Mouse (Mus musculus) limb, embryonic 15.5 days (tissue): ENCODE data around the gene Urb2. TPM values are rescaled to one million over a fixed set of nuclear protein-coding genes. Genes with fewer than 3 reads are reported as not detected.

ENCODE experiments used
- ATAC-seq: fragments of 200-750 bp; cut with Nextera tagmentation; 2 replicates; pipeline ENCODE4 v1.8.0; 2017; ENCODE audit warnings: low read depth, moderate TSS enrichment; ENCODE audit not compliant: insufficient number of reproducible peaks, low FRiP score, low TSS enrichment
- H3K27ac ChIP-seq: fragments of 300-500 bp; sonication (generic); 2 replicates; pipeline ENCODE4 v1.5.1; 2015; ENCODE audit warnings: moderate library complexity, mild to moderate bottlenecking, inconsistent platforms
- H3K27me3 ChIP-seq: fragments of 300-500 bp; sonication (generic); 2 replicates; pipeline ENCODE4 v1.6.1; 2015; ENCODE audit warnings: inconsistent platforms
- H3K36me3 ChIP-seq: fragments of 300-500 bp; sonication (generic); 2 replicates; pipeline ENCODE4 v1.6.1; 2015; ENCODE audit warnings: inconsistent platforms
- H3K4me1 ChIP-seq: fragments of 300-500 bp; sonication (generic); 2 replicates; pipeline ENCODE4 v1.6.1; 2015; ENCODE audit warnings: inconsistent platforms
- H3K4me2 ChIP-seq: fragments of 300-500 bp; sonication (generic); 2 replicates; pipeline ENCODE4 v1.6.1; 2015; ENCODE audit warnings: mild to moderate bottlenecking, inconsistent platforms
- H3K4me3 ChIP-seq: fragments of 300-500 bp; sonication (generic); 2 replicates; pipeline ENCODE4 v1.5.1; 2015; ENCODE audit warnings: mild to moderate bottlenecking, inconsistent platforms
- H3K9ac ChIP-seq: fragments of 300-500 bp; sonication (generic); 2 replicates; pipeline ENCODE4 v1.6.1; 2015; ENCODE audit warnings: inconsistent platforms
- H3K9me3 ChIP-seq: fragments of 300-500 bp; sonication (generic); 2 replicates; pipeline ENCODE4 v1.6.1; 2016; ENCODE audit warnings: inconsistent platforms
- WGBS: fragments of 180-500 bp; shearing (Covaris S2); methylation state at CpG from one replicate; pipeline ENCODE4 v1.1.7; 2015; 5-methylcytosine and 5-hydroxymethylcytosine counted together
- microRNA counts: library from miRNA; unstranded; fragments of <30 nt; microRNA quantifications from one replicate; lab custom pipeline; 2016
- microRNA-seq: library from miRNA; unstranded; fragments of <30 nt; microRNA quantifications from one replicate; pipeline ENCODE4, GENCODE M21; 2016
- polyA plus RNA-seq: library from polyadenylated mRNA; unstranded; fragments of >200 nt; fragmentation: Nextera tagmentation; extraction: Ambion mirVana; gene quantifications from 2 replicates; pipeline ENCODE4 v1.2.1, GENCODE M21; 2015

The Urb2 gene
- polyA plus RNA-seq, 1 experiment from 2014 or later: 5.0 TPM

GRCm38 (mm10) chr8:124082616-124083015, 61.3 kb downstream of the Urb2 start:
- WGBS: 90% methylated on average over 8 of the region's 8 CpGs
- no peak overlapping the region for H3K4me2 ChIP-seq
- ATAC-seq: no peak

DNA sequence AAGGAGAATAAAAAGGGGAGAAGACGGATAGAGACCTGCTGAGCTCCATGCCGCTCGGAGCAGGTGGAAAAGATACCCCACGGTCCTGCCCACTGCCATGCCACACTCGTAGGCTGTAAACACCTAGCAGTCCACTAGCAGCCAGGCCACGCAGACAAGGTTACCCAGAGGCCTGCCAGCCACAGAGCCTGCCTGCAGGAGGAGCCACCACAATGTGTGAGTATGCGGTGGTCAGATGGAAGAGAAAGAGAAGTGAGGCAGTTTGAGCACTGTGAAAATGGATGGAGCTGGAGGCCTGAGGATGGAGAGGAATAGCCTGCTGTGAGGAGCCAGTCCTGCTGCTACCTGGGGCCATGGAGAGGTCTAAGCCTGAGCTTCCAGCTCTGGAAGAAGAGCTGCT, 62.3 kb downstream of the Urb2 start:
- Histone ChIP-seq H3K27ac (no peak overlapping the region), H3K4me3 (no peak overlapping the region), H3K9ac (no peak overlapping the region), H3K4me1 (peaks cover 13% of the 10 kb centered on the region; the same call in 1 of the 2 replicates), H3K27me3 (no peaks in the 10 kb centered on the region), H3K9me3 (no peaks in the 10 kb centered on the region), H3K36me3 (no peaks in the 10 kb centered on the region), H3K4me2 (no peak overlapping the region)
- ATAC-seq: no peak
- 87% methylated on average over 7 of the region's 7 CpGs for WGBS

More at GRCm38 (mm10) chr8:124082616-124083015, 61.3 kb downstream of the Urb2 start:
- H3K4me3 ChIP-seq: no peak overlapping the region
- no peaks in the 10 kb centered on the region for H3K27me3 ChIP-seq
- no peaks in the 10 kb centered on the region for H3K9me3 ChIP-seq
- no peaks in the 10 kb centered on the region for H3K36me3 ChIP-seq
- H3K27ac ChIP-seq: no peak overlapping the region
- peaks cover 12% of the 10 kb centered on the region; the same call in 1 of the 2 replicates for H3K4me1 ChIP-seq
- H3K9ac ChIP-seq: no peak overlapping the region

GRCm38 (mm10) chr8:124085668-124086067, 64.4 kb downstream of the Urb2 start:
- Histone ChIP-seq H3K4me1 (peaks cover 8% of the 10 kb centered on the region; the same call in 1 of the 2 replicates), H3K9ac (no peak overlapping the region), H3K4me2 (no peak overlapping the region), H3K27me3 (no peaks in the 10 kb centered on the region), H3K27ac (no peak overlapping the region), H3K36me3 (no peaks in the 10 kb centered on the region), H3K9me3 (no peaks in the 10 kb centered on the region), H3K4me3 (no peak overlapping the region)
- no peak for ATAC-seq
- 53% methylated on average over 4 of the region's 4 CpGs for WGBS

DNA sequence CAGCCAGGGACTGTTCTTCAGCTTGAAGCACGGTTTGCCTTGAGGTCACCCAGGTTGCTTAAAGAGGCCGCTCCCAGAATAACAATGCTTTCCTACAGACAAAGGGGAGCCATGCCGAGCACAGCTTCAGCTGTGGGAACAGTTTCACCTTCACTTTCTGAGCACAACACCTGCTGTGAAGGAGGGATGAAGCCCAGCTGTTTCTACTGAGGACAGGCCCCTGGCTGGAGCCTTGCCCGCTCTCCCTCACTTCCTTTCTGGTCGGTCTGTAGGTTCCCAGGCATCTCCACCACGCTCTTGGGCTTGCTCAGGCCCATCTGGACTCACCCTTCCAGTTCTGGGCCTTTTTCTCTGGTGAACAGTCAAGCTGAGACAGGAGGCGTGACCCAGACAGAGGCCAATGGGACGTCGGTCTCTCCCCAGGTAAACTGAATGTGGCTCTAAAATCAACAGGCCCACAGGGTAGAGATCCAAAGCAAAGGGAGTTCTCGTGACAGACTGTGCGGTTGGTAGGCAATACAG, 66.8 kb downstream of the Urb2 start:
- H3K27ac ChIP-seq: peak overlapping the region; percentile 30; the same call in 1 of the 2 replicates
- H3K4me2 ChIP-seq: no peak overlapping the region
- H3K4me1 ChIP-seq: peaks cover 4% of the 10 kb centered on the region; the same call in 1 of the 2 replicates
- H3K9ac ChIP-seq: no peak overlapping the region
- H3K27me3 ChIP-seq: no peaks in the 10 kb centered on the region
- H3K36me3 ChIP-seq: no peaks in the 10 kb centered on the region
- no peaks in the 10 kb centered on the region for H3K9me3 ChIP-seq
- no peak overlapping the region for H3K4me3 ChIP-seq
- WGBS: 47% methylated on average over 11 of the region's 11 CpGs
- no peak for ATAC-seq

- H3K27me3 ChIP-seq: no peaks in the 10 kb centered on the region
- H3K27ac ChIP-seq: no peak overlapping the region
- ATAC-seq: no peak
- H3K9me3 ChIP-seq: no peaks in the 10 kb centered on the region
- H3K4me3 ChIP-seq: no peak overlapping the region
- no peaks in the 10 kb centered on the region for H3K36me3 ChIP-seq
- H3K4me1 ChIP-seq: peaks cover 4% of the 10 kb centered on the region; the same call in 1 of the 2 replicates
- no peak overlapping the region for H3K4me2 ChIP-seq
- H3K9ac ChIP-seq: no peak overlapping the region
- 82% methylated on average over 5 of the region's 5 CpGs for WGBS
These were observed 67.7 kb downstream of the Urb2 start for GRCm38 (mm10) chr8:124089016-124089415.

- ATAC-seq: no peak
- WGBS: 91% methylated on average over 5 of the region's 5 CpGs
- H3K4me1 ChIP-seq: peaks cover 4% of the 10 kb centered on the region; the same call in 1 of the 2 replicates
These were observed 69.2 kb downstream of the Urb2 start for GRCm38 (mm10) chr8:124090473-124090872.

More at GRCm38 (mm10) chr8:124090473-124090872, 69.2 kb downstream of the Urb2 start:
- no peaks in the 10 kb centered on the region for H3K27me3 ChIP-seq
- H3K4me3 ChIP-seq: no peak overlapping the region
- H3K9me3 ChIP-seq: no peaks in the 10 kb centered on the region
- no peak overlapping the region for H3K4me2 ChIP-seq
- no peak overlapping the region for H3K9ac ChIP-seq
- no peak overlapping the region for H3K27ac ChIP-seq
- H3K36me3 ChIP-seq: no peaks in the 10 kb centered on the region

MicroRNAs encoded within 50 kb of the gene (microRNA counts, 519-probe panel; counts per million panel counts)
- 1,902 counts per million, percentile 31 among the panel's probes with 10 or more counts for microRNA mmu-miR-1967 (lab: Ali Mortazavi, UCI)

Small RNAs within 50 kb of the gene (microRNA-seq; reads per million reads assigned to microRNA genes)
- not detected for gene Mir1967

Other genes starting within 250 kb of the Urb2 start
- gene Rab4a, start 215.5 kb upstream of the Urb2 start, polyA plus RNA-seq: 40.6 and 44.5 TPM in 2 replicates
- gene Ccsap, start 161.3 kb upstream of the Urb2 start, polyA plus RNA-seq: 2.6 and 3.0 TPM in 2 replicates
- gene Acta1, start 126.8 kb upstream of the Urb2 start, polyA plus RNA-seq: 949 and 3,391 TPM in 2 replicates
- gene Nup133, start 72.2 kb upstream of the Urb2 start, polyA plus RNA-seq: 25.5 and 27.0 TPM in 2 replicates
- 14.2 and 17.7 TPM in 2 replicates for gene Abcb10, start 38.4 kb upstream of the Urb2 start, polyA plus RNA-seq
- 30.1 and 34.4 TPM in 2 replicates for gene Taf5l, start 111 bp upstream of the Urb2 start, polyA plus RNA-seq
- gene Galnt2, start 209.9 kb downstream of the Urb2 start, polyA plus RNA-seq: 50.2 and 53.1 TPM in 2 replicates